In genomic region chr3:53125495-53125894, GRCm38 (mm10) we compare ENCODE assay signal across 18 mouse cellular contexts.
"Had no signal": no experiment of that assay in that cellular context is flagged by ENCODE, and none has a peak within 500 bp of the region (broad histone marks: within the 10 kb centered on the region; RNA-seq: fewer than 3 reads in every experiment).

No protein-coding gene starts in this region.

- H3K27me3 ChIP-seq: liver, embryonic 13.5 days; neural tube, embryonic 12.5 days; neural tube, embryonic 15.5 days had no signal

- H3K9ac ChIP-seq: liver, embryonic 13.5 days; neural tube, embryonic 12.5 days; neural tube, embryonic 15.5 days had no signal

- H3K4me3 ChIP-seq: left cerebral cortex, adult 2 months; liver, embryonic 13.5 days; neural tube, embryonic 12.5 days; neural tube, embryonic 15.5 days had no signal

- H3K9me3 ChIP-seq: liver, embryonic 13.5 days; neural tube, embryonic 12.5 days; neural tube, embryonic 15.5 days had no signal

- H3K4me2 ChIP-seq: liver, embryonic 13.5 days; midbrain, embryonic 11.5 days; neural tube, embryonic 12.5 days; neural tube, embryonic 15.5 days had no signal

- ATAC-seq: intestine, embryonic 16.5 days had no signal

- H3K27ac ChIP-seq: left cerebral cortex, adult 2 months; liver, embryonic 13.5 days; neural tube, embryonic 12.5 days; neural tube, embryonic 15.5 days; stomach, postnatal 0 days had no signal

- DNase-seq: kidney, adult 2 months; kidney, postnatal 36 days; layer of hippocampus, postnatal 36 days; liver, embryonic 13.5 days; lung, adult 2 months; lung, postnatal 14 days; lung, postnatal 4 days; midbrain, embryonic 14.5 days; right cerebral cortex, adult 18-20 months; right cerebral cortex, postnatal 14 days; right cerebral cortex, postnatal 4 days; thymus, postnatal 25 days had no signal

- H3K4me1 ChIP-seq: liver, embryonic 13.5 days; neural tube, embryonic 12.5 days had no signal

- H3K36me3 ChIP-seq: liver, embryonic 13.5 days; neural tube, embryonic 12.5 days; neural tube, embryonic 15.5 days had no signal
